Mouse (Mus musculus): ENCODE data around the gene Zhx3.

- TF ChIP-seq CTCF (IDR thresholded peaks at IDR 0.05): no peak
- no peak for TF ChIP-seq EP300 (IDR thresholded peaks at IDR 0.05; ENCODE audit: insufficient read depth, low read depth, low read length)
Observed at GRCm38 (mm10) chr2:160911558-160912201, 38.9 kb upstream of the Zhx3 start.
